Mouse (Mus musculus): Measurements from ENCODE around the gene Pax5. TPM values are rescaled to one million over a fixed set of nuclear protein-coding genes. Genes with fewer than 3 reads are reported as not detected.

Pax5 gene
- polyA plus RNA-seq, 1 experiment from 2014 or later, result 1.2 TPM

GRCm38 (mm10) chr4:44673726-44674125, 36.6 kb downstream of the Pax5 start:
- no peak overlapping the region for H3K4me2 ChIP-seq
- H3K9ac ChIP-seq (replicated peaks), result no peak overlapping the region
- ATAC-seq (ENCODE audit: low FRiP score), result no peak
- no peak overlapping the region for H3K27ac ChIP-seq (replicated peaks)
- 21% methylated on average over 9 of the region's 9 CpGs for WGBS
- H3K4me1 ChIP-seq, result no peaks in the 10 kb centered on the region
- H3K9me3 ChIP-seq (replicated peaks), result no peaks in the 10 kb centered on the region
- no peaks in the 10 kb centered on the region for H3K36me3 ChIP-seq
- peaks cover 8% of the 10 kb centered on the region for H3K27me3 ChIP-seq (replicated peaks)
- H3K4me3 ChIP-seq (replicated peaks), result no peak overlapping the region

- H3K36me3 ChIP-seq, result no peaks in the 10 kb centered on the region
- H3K4me3 ChIP-seq (replicated peaks), result no peak overlapping the region
- no peak overlapping the region for H3K9ac ChIP-seq (replicated peaks)
- 70% methylated on average over 10 of the region's 10 CpGs for WGBS
- no peak for ATAC-seq (ENCODE audit: low FRiP score)
- no peaks in the 10 kb centered on the region for H3K9me3 ChIP-seq (replicated peaks)
- no peaks in the 10 kb centered on the region for H3K4me1 ChIP-seq
- no peak overlapping the region for H3K27ac ChIP-seq (replicated peaks)
- H3K27me3 ChIP-seq (replicated peaks), result peaks cover 8% of the 10 kb centered on the region
- H3K4me2 ChIP-seq, result no peak overlapping the region
These were observed 37.9 kb downstream of the Pax5 start for GRCm38 (mm10) chr4:44672216-44672937.

DNA sequence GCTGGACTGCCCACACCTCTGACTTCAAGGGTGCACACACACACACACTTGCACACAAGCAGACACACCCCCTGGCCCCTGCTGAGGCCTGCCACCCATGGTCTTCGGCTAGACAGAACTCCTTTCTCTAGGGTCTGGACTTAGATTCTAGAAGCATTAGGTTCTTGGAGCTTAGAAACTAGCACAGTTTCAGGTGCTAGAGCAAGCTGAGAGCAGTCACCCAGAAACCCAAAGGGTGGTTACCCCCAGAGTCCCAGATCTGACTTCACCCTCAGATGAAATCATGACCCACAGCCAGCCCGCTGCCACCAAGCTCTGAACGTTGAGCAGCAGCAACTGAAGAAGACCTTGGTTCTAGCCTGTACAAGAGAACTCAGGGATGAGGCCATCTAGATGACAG, 38.8 kb downstream of the Pax5 start:
- Histone ChIP-seq H3K4me1 (no peaks in the 10 kb centered on the region), H3K9ac (replicated peaks) (no peak overlapping the region), H3K27ac (replicated peaks) (no peak overlapping the region), H3K4me3 (replicated peaks) (no peak overlapping the region), H3K36me3 (no peaks in the 10 kb centered on the region), H3K4me2 (no peak overlapping the region), H3K9me3 (replicated peaks) (no peaks in the 10 kb centered on the region), H3K27me3 (replicated peaks) (peaks cover 14% of the 10 kb centered on the region)
- ATAC-seq (ENCODE audit: low FRiP score), result no peak
- 92% methylated on average over 3 of the region's 3 CpGs for WGBS

- ATAC-seq (ENCODE audit: low FRiP score), result no peak
- Histone ChIP-seq H3K9ac (replicated peaks) (no peak overlapping the region), H3K4me2 (no peak overlapping the region), H3K36me3 (no peaks in the 10 kb centered on the region), H3K27me3 (replicated peaks) (peaks cover 19% of the 10 kb centered on the region), H3K4me3 (replicated peaks) (no peak overlapping the region), H3K27ac (replicated peaks) (no peak overlapping the region), H3K9me3 (replicated peaks) (no peaks in the 10 kb centered on the region), H3K4me1 (no peaks in the 10 kb centered on the region)
- WGBS, result 85% methylated on average over 2 of the region's 2 CpGs
These were observed 39.3 kb downstream of the Pax5 start for GRCm38 (mm10) chr4:44671035-44671434.

DNA sequence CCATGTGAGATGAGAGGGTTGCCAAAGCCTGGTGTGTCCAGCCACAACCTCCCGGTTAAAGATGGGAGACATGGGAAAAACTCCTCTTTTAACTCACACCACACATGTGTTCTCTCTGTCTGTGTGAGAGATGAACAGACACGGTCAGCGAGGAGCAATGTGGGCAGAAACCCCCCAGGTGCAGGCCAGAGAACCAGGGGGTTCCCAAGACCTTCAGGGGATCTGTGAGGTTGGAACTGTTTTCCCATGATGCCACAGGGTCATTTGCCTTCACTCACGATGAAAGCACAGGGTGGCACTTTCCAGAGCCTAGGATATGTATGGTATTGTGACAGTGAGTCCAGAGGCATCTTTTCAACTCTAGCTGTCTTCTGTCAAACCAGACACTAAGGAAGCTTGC, 39.9 kb downstream of the Pax5 start:
- no peaks in the 10 kb centered on the region for H3K36me3 ChIP-seq
- no peak for ATAC-seq (ENCODE audit: low FRiP score)
- H3K4me2 ChIP-seq, result no peak overlapping the region
- H3K9ac ChIP-seq (replicated peaks), result no peak overlapping the region
- 77% methylated on average over 4 of the region's 4 CpGs for WGBS
- H3K27me3 ChIP-seq (replicated peaks), result peaks cover 25% of the 10 kb centered on the region
- H3K27ac ChIP-seq (replicated peaks), result no peak overlapping the region
- no peaks in the 10 kb centered on the region for H3K4me1 ChIP-seq
- no peaks in the 10 kb centered on the region for H3K9me3 ChIP-seq (replicated peaks)
- H3K4me3 ChIP-seq (replicated peaks), result no peak overlapping the region

GRCm38 (mm10) chr4:44669485-44670181, 40.7 kb downstream of the Pax5 start:
- 88% methylated on average over 7 of the region's 7 CpGs for WGBS
- peaks cover 28% of the 10 kb centered on the region for H3K27me3 ChIP-seq (replicated peaks)
- H3K4me3 ChIP-seq (replicated peaks), result no peak overlapping the region
- no peaks in the 10 kb centered on the region for H3K36me3 ChIP-seq
- no peak overlapping the region for H3K27ac ChIP-seq (replicated peaks)
- H3K4me2 ChIP-seq, result no peak overlapping the region
- H3K9me3 ChIP-seq (replicated peaks), result no peaks in the 10 kb centered on the region
- no peak overlapping the region for H3K9ac ChIP-seq (replicated peaks)
- no peak for ATAC-seq (ENCODE audit: low FRiP score)
- peaks cover 2% of the 10 kb centered on the region for H3K4me1 ChIP-seq

DNA sequence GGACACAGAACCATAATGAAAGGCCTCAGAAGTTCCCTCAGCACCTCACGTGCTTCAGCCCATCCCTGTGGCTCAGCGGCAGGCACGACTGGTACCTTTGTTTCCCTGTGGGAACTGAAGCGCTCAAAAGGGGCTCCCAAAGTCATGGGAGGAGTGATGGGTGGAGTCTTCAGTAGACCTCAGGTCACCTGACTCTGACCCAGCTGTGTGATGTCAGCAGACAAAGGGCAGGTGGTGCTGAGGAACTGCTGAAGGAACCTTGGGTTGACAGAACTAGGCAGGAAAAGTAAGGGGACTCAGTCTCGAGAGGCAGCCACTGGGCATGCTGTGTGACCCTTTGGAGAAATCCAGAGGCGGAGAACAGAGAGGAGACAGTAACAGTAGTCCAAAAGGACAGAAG, 41.7 kb downstream of the Pax5 start:
- Histone ChIP-seq H3K4me1 (peaks cover 11% of the 10 kb centered on the region), H3K27ac (replicated peaks) (no peak overlapping the region), H3K9ac (replicated peaks) (no peak overlapping the region), H3K9me3 (replicated peaks) (no peaks in the 10 kb centered on the region), H3K27me3 (replicated peaks) (peaks cover 28% of the 10 kb centered on the region), H3K4me3 (replicated peaks) (no peak overlapping the region), H3K36me3 (no peaks in the 10 kb centered on the region), H3K4me2 (no peak overlapping the region)
- WGBS, result 82% methylated on average over 6 of the region's 6 CpGs
- ATAC-seq (ENCODE audit: low FRiP score), result no peak

GRCm38 (mm10) chr4:44668172-44668571, 42.1 kb downstream of the Pax5 start:
- H3K36me3 ChIP-seq, result no peaks in the 10 kb centered on the region
- peaks cover 15% of the 10 kb centered on the region for H3K4me1 ChIP-seq
- H3K27ac ChIP-seq (replicated peaks), result no peak overlapping the region
- no peak overlapping the region for H3K4me2 ChIP-seq
- WGBS, result 60% methylated on average over 3 of the region's 3 CpGs
- H3K4me3 ChIP-seq (replicated peaks), result no peak overlapping the region
- no peaks in the 10 kb centered on the region for H3K9me3 ChIP-seq (replicated peaks)
- H3K27me3 ChIP-seq (replicated peaks), result peaks cover 29% of the 10 kb centered on the region
- ATAC-seq (ENCODE audit: low FRiP score), result no peak
- no peak overlapping the region for H3K9ac ChIP-seq (replicated peaks)

- Histone ChIP-seq H3K27ac (replicated peaks) (no peak overlapping the region), H3K4me2 (no peak overlapping the region), H3K36me3 (no peaks in the 10 kb centered on the region), H3K9ac (replicated peaks) (no peak overlapping the region), H3K27me3 (replicated peaks) (peaks cover 29% of the 10 kb centered on the region), H3K9me3 (replicated peaks) (no peaks in the 10 kb centered on the region), H3K4me3 (replicated peaks) (no peak overlapping the region), H3K4me1 (peaks cover 15% of the 10 kb centered on the region)
- 79% methylated on average over 6 of the region's 6 CpGs for WGBS
- ATAC-seq (ENCODE audit: low FRiP score), result no peak
These were observed 42.9 kb downstream of the Pax5 start for GRCm38 (mm10) chr4:44667369-44667768.

- WGBS, result 18% methylated on average over 6 of the region's 6 CpGs
- H3K9ac ChIP-seq (replicated peaks), result peak overlapping the region; percentile 57
These were observed 45.6 kb downstream of the Pax5 start for GRCm38 (mm10) chr4:44664767-44665056.

DNA sequence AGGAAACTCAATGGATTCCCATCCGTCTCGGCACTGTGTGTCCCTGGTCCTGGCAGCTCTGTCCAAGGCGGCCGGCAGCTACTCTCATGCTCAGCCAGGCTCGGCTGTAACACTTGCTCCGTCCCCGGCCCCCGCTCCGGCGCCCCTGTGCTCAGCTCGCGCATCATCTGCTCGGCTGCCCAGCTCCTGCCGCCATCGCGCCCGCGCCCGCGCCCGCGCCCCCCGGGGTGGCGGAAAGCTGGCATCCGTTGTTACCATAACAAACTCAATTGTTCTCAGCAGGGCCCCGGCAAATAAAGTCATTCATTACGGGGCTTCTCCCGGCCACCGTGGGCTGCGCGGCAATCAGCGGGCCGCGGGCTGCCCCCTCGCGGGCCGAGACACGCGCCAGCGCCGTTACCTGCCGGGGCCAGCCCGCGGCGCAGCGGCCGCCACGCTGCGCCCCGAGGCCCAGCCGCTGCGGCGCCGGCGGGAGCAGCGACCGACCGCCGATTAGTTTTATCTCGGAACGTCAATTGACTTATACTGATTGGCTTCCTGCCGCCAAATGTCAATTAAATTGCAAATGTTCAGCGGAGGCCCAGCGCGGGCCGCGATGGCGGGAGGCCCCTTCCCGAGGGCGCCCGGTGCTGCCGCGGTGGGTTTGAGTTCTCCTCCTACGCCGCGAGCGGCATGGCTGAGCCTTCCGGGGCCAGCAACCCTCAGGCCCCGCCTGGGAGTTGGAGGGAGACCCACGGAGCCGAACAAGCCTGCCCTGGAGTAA, 46.1 kb downstream of the Pax5 start:
- Histone ChIP-seq H3K4me2 (peak overlapping the region; percentile 94), H3K4me3 (replicated peaks) (peak overlapping the region; percentile 55), H3K4me1 (peaks cover 15% of the 10 kb centered on the region), H3K9ac (replicated peaks) (peak overlapping the region; percentile 57), H3K36me3 (no peaks in the 10 kb centered on the region), H3K27ac (replicated peaks) (peak overlapping the region; percentile 60), H3K9me3 (replicated peaks) (no peaks in the 10 kb centered on the region), H3K27me3 (replicated peaks) (peaks cover 44% of the 10 kb centered on the region)
- peak; percentile 77 for ATAC-seq (ENCODE audit: low FRiP score)
- WGBS, result under 1% methylated on average over 80 of the region's 81 CpGs

More at GRCm38 (mm10) chr4:44664767-44665056, 45.6 kb downstream of the Pax5 start:
- H3K4me1 ChIP-seq, result peaks cover 15% of the 10 kb centered on the region
- H3K9me3 ChIP-seq (replicated peaks), result no peaks in the 10 kb centered on the region
- H3K27me3 ChIP-seq (replicated peaks), result peaks cover 44% of the 10 kb centered on the region
- ATAC-seq (ENCODE audit: low FRiP score), result no peak
- no peaks in the 10 kb centered on the region for H3K36me3 ChIP-seq
- peak overlapping the region; percentile 55 for H3K4me3 ChIP-seq (replicated peaks)
- H3K27ac ChIP-seq (replicated peaks), result peak overlapping the region; percentile 60; the same call in 1 of the 2 replicates
- H3K4me2 ChIP-seq, result peak overlapping the region; percentile 94

- Histone ChIP-seq H3K4me1 (peaks cover 15% of the 10 kb centered on the region), H3K4me3 (replicated peaks) (peak overlapping the region; percentile 55), H3K27ac (replicated peaks) (no peak overlapping the region), H3K9me3 (replicated peaks) (no peaks in the 10 kb centered on the region), H3K27me3 (replicated peaks) (peaks cover 44% of the 10 kb centered on the region), H3K4me2 (peak overlapping the region; percentile 94), H3K9ac (replicated peaks) (peak overlapping the region; percentile 57; the same call in 1 of the 2 replicates), H3K36me3 (no peaks in the 10 kb centered on the region)
- WGBS, result 16% methylated on average over 10 of the region's 10 CpGs
- no peak for ATAC-seq (ENCODE audit: low FRiP score)
These were observed 46.8 kb downstream of the Pax5 start for GRCm38 (mm10) chr4:44663489-44663888.

Measured in neural tube, embryonic 15.5 days (tissue).